Mouse (Mus musculus) cortical plate, adult 2 months (tissue): ENCODE results near the gene Xrn1.

Source experiments
- CTCF ChIP-seq: fragments of 200-500 bp; IDR thresholded peaks from 2 replicates; pipeline ENCODE4 v1.5.1; 2011; ENCODE audit warnings: mild to moderate bottlenecking, control low read depth, low read length; ENCODE audit not compliant: insufficient read depth; ENCODE audit errors: extremely low read depth
- POLR2A ChIP-seq: fragments of 200-500 bp; IDR thresholded peaks from 2 replicates; pipeline ENCODE4 v1.6.1; 2011; ENCODE audit warnings: mild to moderate bottlenecking, low read length, control low read depth; ENCODE audit not compliant: insufficient read depth; ENCODE audit errors: extremely low read depth

DNA sequence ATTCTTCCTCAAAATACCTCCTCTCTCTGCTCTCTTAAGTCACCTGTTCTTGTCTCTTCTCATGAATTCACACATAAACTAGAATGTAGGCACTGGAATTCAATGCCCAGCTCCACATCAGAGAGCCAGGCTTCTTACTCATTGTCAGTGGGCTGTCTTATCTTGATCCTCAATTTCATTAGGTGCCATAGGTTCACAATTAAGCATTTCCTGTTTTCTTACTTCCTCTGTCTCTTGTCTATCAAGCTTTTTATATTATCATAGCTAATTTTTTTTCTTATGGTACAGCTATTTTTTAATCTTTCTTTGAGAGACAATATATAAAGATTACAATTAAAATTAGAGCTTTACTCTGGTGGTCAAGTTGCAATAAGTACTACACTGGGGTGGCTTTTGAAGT is 6.5 kb downstream of the Xrn1 start:
- no peak for TF ChIP-seq POLR2A
- TF ChIP-seq CTCF: no peak
